Mouse (Mus musculus): ENCODE measurements at regions not wholly inside any gene's neighbourhood (a gene's known extent, or its start where the extent isn't known, plus 50 kb on each side); places are given as distances from the start of the nearest gene placed in this dataset.

- ATAC-seq (ENCODE audit: low FRiP score, low read depth), result no peak
- Histone ChIP-seq H3K27ac (replicated peaks) (no peak overlapping the region), H3K27me3 (no peaks in the 10 kb centered on the region; the same call in 1 of the 2 replicates), H3K4me3 (no peak overlapping the region), H3K9me3 (no peaks in the 10 kb centered on the region), H3K4me1 (replicated peaks) (no peaks in the 10 kb centered on the region), H3K36me3 (no peaks in the 10 kb centered on the region), H3K9ac (no peak overlapping the region), H3K4me2 (no peak overlapping the region)
- 55% methylated on average over 2 of the region's 2 CpGs for WGBS
These were observed 55.2 kb upstream of the Rcn1 start for GRCm38 (mm10) chr2:105454353-105454752.

- no peak for ATAC-seq (ENCODE audit: low FRiP score, low read depth)
- Histone ChIP-seq H3K27ac (replicated peaks) (no peak overlapping the region), H3K4me1 (replicated peaks) (no peaks in the 10 kb centered on the region)
These were observed 55.7 kb upstream of the Rcn1 start for GRCm38 (mm10) chr2:105454836-105455235.

GRCm38 (mm10) chr2:105458643-105459042, 59.5 kb upstream of the Rcn1 start:
- no peak for ATAC-seq (ENCODE audit: low FRiP score, low read depth)
- Histone ChIP-seq H3K4me1 (replicated peaks) (no peaks in the 10 kb centered on the region), H3K9me3 (no peaks in the 10 kb centered on the region), H3K4me2 (no peak overlapping the region), H3K36me3 (no peaks in the 10 kb centered on the region), H3K27ac (replicated peaks) (no peak overlapping the region), H3K4me3 (no peak overlapping the region), H3K9ac (no peak overlapping the region), H3K27me3 (no peaks in the 10 kb centered on the region; the same call in 1 of the 2 replicates)
- WGBS, result 85% methylated on average over 4 of the region's 4 CpGs

More at GRCm38 (mm10) chr2:105454836-105455235, 55.7 kb upstream of the Rcn1 start:
- no peaks in the 10 kb centered on the region for H3K9me3 ChIP-seq
- no peaks in the 10 kb centered on the region for H3K36me3 ChIP-seq
- no peak overlapping the region for H3K4me3 ChIP-seq
- no peaks in the 10 kb centered on the region; the same call in 1 of the 2 replicates for H3K27me3 ChIP-seq
- no peak overlapping the region for H3K9ac ChIP-seq
- H3K4me2 ChIP-seq, result no peak overlapping the region

GRCm38 (mm10) chr2:105459512-105459911, 60.4 kb upstream of the Rcn1 start:
- no peak overlapping the region for H3K9ac ChIP-seq
- WGBS, result 87% methylated on average over 9 of the region's 9 CpGs
- H3K4me3 ChIP-seq, result no peak overlapping the region
- no peaks in the 10 kb centered on the region for H3K9me3 ChIP-seq
- no peaks in the 10 kb centered on the region; the same call in 1 of the 2 replicates for H3K27me3 ChIP-seq
- no peak for ATAC-seq (ENCODE audit: low FRiP score, low read depth)
- no peaks in the 10 kb centered on the region for H3K36me3 ChIP-seq
- no peak overlapping the region for H3K27ac ChIP-seq (replicated peaks)
- H3K4me1 ChIP-seq (replicated peaks), result no peaks in the 10 kb centered on the region
- H3K4me2 ChIP-seq, result no peak overlapping the region

GRCm38 (mm10) chr2:105465630-105466029, 66.5 kb upstream of the Rcn1 start:
- no peaks in the 10 kb centered on the region for H3K27me3 ChIP-seq
- no peak overlapping the region for H3K27ac ChIP-seq (replicated peaks)
- no peaks in the 10 kb centered on the region for H3K36me3 ChIP-seq
- ATAC-seq (ENCODE audit: low FRiP score, low read depth), result no peak
- no peaks in the 10 kb centered on the region for H3K4me1 ChIP-seq (replicated peaks)
- H3K9ac ChIP-seq, result no peak overlapping the region
- H3K4me2 ChIP-seq, result no peak overlapping the region
- no peak overlapping the region for H3K4me3 ChIP-seq
- H3K9me3 ChIP-seq, result no peaks in the 10 kb centered on the region
- WGBS, result 86% methylated on average over 6 of the region's 6 CpGs

GRCm38 (mm10) chr2:105468930-105469329, 69.8 kb upstream of the Rcn1 start:
- no peak overlapping the region for H3K9ac ChIP-seq
- no peak overlapping the region for H3K4me2 ChIP-seq
- no peaks in the 10 kb centered on the region for H3K4me1 ChIP-seq (replicated peaks)
- no peaks in the 10 kb centered on the region for H3K9me3 ChIP-seq
- H3K4me3 ChIP-seq, result no peak overlapping the region
- H3K27ac ChIP-seq (replicated peaks), result no peak overlapping the region
- ATAC-seq (ENCODE audit: low FRiP score, low read depth), result no peak
- WGBS, result 32% methylated on average over 5 of the region's 5 CpGs
- no peaks in the 10 kb centered on the region for H3K36me3 ChIP-seq
- no peaks in the 10 kb centered on the region for H3K27me3 ChIP-seq

GRCm38 (mm10) chr2:105476028-105476677, 77.0 kb upstream of the Rcn1 start:
- ATAC-seq (ENCODE audit: low FRiP score, low read depth), result peak; percentile 65; the same call in 1 of the 2 replicates

GRCm38 (mm10) chr2:105481990-105482592, 83.0 kb upstream of the Rcn1 start:
- Histone ChIP-seq H3K27ac (replicated peaks) (no peak overlapping the region; the same call in 1 of the 2 replicates), H3K9ac (no peak overlapping the region), H3K27me3 (no peaks in the 10 kb centered on the region), H3K36me3 (no peaks in the 10 kb centered on the region), H3K4me1 (replicated peaks) (no peaks in the 10 kb centered on the region), H3K4me3 (no peak overlapping the region), H3K9me3 (no peaks in the 10 kb centered on the region), H3K4me2 (no peak overlapping the region)
- 69% methylated on average over 11 of the region's 11 CpGs for WGBS
- ATAC-seq (ENCODE audit: low FRiP score, low read depth), result no peak

More at GRCm38 (mm10) chr2:105476028-105476677, 77.0 kb upstream of the Rcn1 start:
- Histone ChIP-seq H3K4me2 (no peak overlapping the region), H3K9me3 (no peaks in the 10 kb centered on the region), H3K9ac (no peak overlapping the region), H3K27ac (replicated peaks) (no peak overlapping the region), H3K4me3 (no peak overlapping the region), H3K27me3 (no peaks in the 10 kb centered on the region), H3K36me3 (no peaks in the 10 kb centered on the region), H3K4me1 (replicated peaks) (no peaks in the 10 kb centered on the region)
- WGBS, result 82% methylated on average over 7 of the region's 7 CpGs

- H3K4me1 ChIP-seq (replicated peaks), result no peaks in the 10 kb centered on the region
- ATAC-seq (ENCODE audit: low FRiP score, low read depth), result no peak
- H3K4me2 ChIP-seq, result no peak overlapping the region
- no peaks in the 10 kb centered on the region for H3K9me3 ChIP-seq
- H3K9ac ChIP-seq, result no peak overlapping the region
- H3K27me3 ChIP-seq, result no peaks in the 10 kb centered on the region
- WGBS, result 85% methylated on average over 3 of the region's 3 CpGs
- H3K27ac ChIP-seq (replicated peaks), result no peak overlapping the region
- H3K36me3 ChIP-seq, result no peaks in the 10 kb centered on the region
- no peak overlapping the region for H3K4me3 ChIP-seq
These were observed 85.4 kb upstream of the Rcn1 start for GRCm38 (mm10) chr2:105484496-105484895.

- Histone ChIP-seq H3K4me2 (no peak overlapping the region), H3K36me3 (no peaks in the 10 kb centered on the region), H3K4me3 (no peak overlapping the region), H3K9me3 (no peaks in the 10 kb centered on the region), H3K27ac (replicated peaks) (no peak overlapping the region), H3K4me1 (replicated peaks) (no peaks in the 10 kb centered on the region), H3K9ac (no peak overlapping the region), H3K27me3 (no peaks in the 10 kb centered on the region)
- WGBS, result 87% methylated on average over 8 of the region's 8 CpGs
- ATAC-seq (ENCODE audit: low FRiP score, low read depth), result no peak
These were observed 86.2 kb upstream of the Rcn1 start for GRCm38 (mm10) chr2:105485286-105485685.

GRCm38 (mm10) chr2:105495796-105496195, 96.7 kb upstream of the Rcn1 start:
- Histone ChIP-seq H3K36me3 (no peaks in the 10 kb centered on the region), H3K4me1 (replicated peaks) (no peaks in the 10 kb centered on the region), H3K4me2 (no peak overlapping the region), H3K27me3 (no peaks in the 10 kb centered on the region), H3K4me3 (no peak overlapping the region), H3K9ac (no peak overlapping the region), H3K27ac (replicated peaks) (no peak overlapping the region), H3K9me3 (no peaks in the 10 kb centered on the region)
- ATAC-seq (ENCODE audit: low FRiP score, low read depth), result no peak
- WGBS, result 78% methylated on average over 13 of the region's 13 CpGs

GRCm38 (mm10) chr2:105504197-105504596, 105.1 kb upstream of the Rcn1 start:
- Histone ChIP-seq H3K9ac (no peak overlapping the region), H3K9me3 (no peaks in the 10 kb centered on the region), H3K27ac (replicated peaks) (no peak overlapping the region), H3K27me3 (no peaks in the 10 kb centered on the region), H3K4me2 (no peak overlapping the region), H3K4me3 (no peak overlapping the region), H3K36me3 (no peaks in the 10 kb centered on the region), H3K4me1 (replicated peaks) (no peaks in the 10 kb centered on the region)
- no peak for ATAC-seq (ENCODE audit: low FRiP score, low read depth)
- WGBS, result 72% methylated on average over 2 of the region's 2 CpGs
